Mouse (Mus musculus): Measurements from ENCODE around the gene Fpr2.

DNA sequence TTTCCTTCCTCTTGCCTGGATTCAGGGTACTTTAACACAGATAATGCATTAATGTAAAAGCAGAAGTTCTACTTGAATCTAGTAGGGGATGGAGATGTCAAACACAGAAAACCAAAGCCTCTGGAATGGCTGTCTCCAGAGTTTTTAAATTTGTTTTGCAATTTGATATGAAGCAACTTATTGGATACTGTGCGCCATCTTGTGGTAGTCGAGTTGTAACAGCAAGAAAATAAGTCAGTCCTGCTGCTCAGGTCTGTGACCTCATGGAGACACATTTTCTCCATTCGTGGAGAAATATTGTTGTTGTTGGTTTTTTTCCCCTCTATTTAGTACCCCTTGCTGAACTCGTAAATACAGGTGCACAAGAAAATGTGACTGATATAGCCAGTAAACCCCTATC, 8.4 kb downstream of the Fpr2 start:
- TF ChIP-seq POLR2A (IDR thresholded peaks at IDR 0.05; ENCODE audit: insufficient read depth, low read depth, low read length) (no peak), CTCF (IDR thresholded peaks at IDR 0.05; ENCODE audit: insufficient read depth, low read depth, low read length) (no peak)

All from olfactory bulb, adult 2 months (tissue).